16 mouse cellular contexts compared by ENCODE assay signal in genomic region chr3:126747628-126748027, GRCm38 (mm10).
"Had no signal": no experiment of that assay in that cellular context is flagged by ENCODE, and none has a peak within 500 bp of the region (broad histone marks: within the 10 kb centered on the region; RNA-seq: fewer than 3 reads in every experiment).

No protein-coding gene starts in this region.

- H3K27me3 ChIP-seq: kidney, embryonic 15.5 days; liver, embryonic 13.5 days; midbrain, embryonic 12.5 days; midbrain, embryonic 15.5 days; neural tube, embryonic 13.5 days had no signal

- H3K4me2 ChIP-seq: kidney, embryonic 15.5 days; liver, embryonic 13.5 days; midbrain, embryonic 12.5 days; midbrain, embryonic 15.5 days; neural tube, embryonic 13.5 days had no signal

- H3K36me3 ChIP-seq: kidney, embryonic 15.5 days; liver, embryonic 13.5 days; midbrain, embryonic 12.5 days; midbrain, embryonic 15.5 days; neural tube, embryonic 13.5 days had no signal

- H3K4me1 ChIP-seq: liver, embryonic 13.5 days had no signal

- DNase-seq: kidney, adult 8-10 months; kidney, postnatal 10 days; kidney, postnatal 36 days; layer of hippocampus, postnatal 36 days; liver, embryonic 13.5 days; lung, adult 2 months; lung, postnatal 14 days; lung, postnatal 4 days; thymus, adult 18-20 months; thymus, postnatal 14 days; thymus, postnatal 4 days had no signal

- H3K27ac ChIP-seq: kidney, embryonic 15.5 days; left cerebral cortex, adult 2 months; liver, embryonic 13.5 days; midbrain, embryonic 12.5 days; midbrain, embryonic 15.5 days; neural tube, embryonic 13.5 days had no signal

- ATAC-seq: midbrain, embryonic 15.5 days had no signal

- H3K9me3 ChIP-seq: kidney, embryonic 15.5 days; liver, embryonic 13.5 days; midbrain, embryonic 12.5 days; midbrain, embryonic 15.5 days; neural tube, embryonic 13.5 days had no signal

- H3K9ac ChIP-seq: kidney, embryonic 15.5 days; liver, embryonic 13.5 days; midbrain, embryonic 12.5 days; midbrain, embryonic 15.5 days; neural tube, embryonic 13.5 days had no signal

- H3K4me3 ChIP-seq: kidney, embryonic 15.5 days; left cerebral cortex, adult 2 months; liver, embryonic 13.5 days; midbrain, embryonic 12.5 days; midbrain, embryonic 15.5 days; neural tube, embryonic 13.5 days had no signal
